Mouse (Mus musculus) gastrocnemius, postnatal 25 days (tissue): ENCODE data around the gene Dennd4c. TPM values are rescaled to one million over a fixed set of nuclear protein-coding genes. Genes with fewer than 3 reads are reported as not detected.

Experiments used
- DNase-seq: peaks from one replicate; pipeline ENCODE4 v3.0.0; 2022
- long read RNA-seq, 2 experiments: library from polyadenylated mRNA; stranded (forward); transcript quantifications; one replicate each; pipeline ENCODE4 v2.0.0; 2021
- total RNA-seq, 2 experiments: library from RNA; stranded (reverse); gene quantifications; 1 replicate in 1 of 2; 2 replicates in 1 of 2; pipeline ENCODE4 v1.2.3; 2021

The Dennd4c gene
- 10 to 100 TPM; 23.2 to 27.5 TPM for total RNA-seq
- long read RNA-seq, experiment 1, partial matches to known transcripts = 0 of 2 reads
- long read RNA-seq, experiment 1, other reads (novel, unspliced or antisense) = 2 of 2 reads
- long read RNA-seq, experiment 2, full-length matches to known transcripts = 1 of 5 reads
- long read RNA-seq, experiment 2, partial matches to known transcripts = 1 of 5 reads
- long read RNA-seq, experiment 2, other reads (novel, unspliced or antisense) = 3 of 5 reads

- DNase-seq = peak; percentile 96
Measured at GRCm38 (mm10) chr4:86748336-86749291, at the start of gene Dennd4c. Gene Dennd4c (plus strand): TSS chr4:86748555.

GRCm38 (mm10) chr4:86699161-86699865 is 49.0 kb upstream of the Dennd4c start:
- no peak for DNase-seq

- DNase-seq = no peak
Measured at GRCm38 (mm10) chr4:86708801-86709200, 39.6 kb upstream of the Dennd4c start.

DNA sequence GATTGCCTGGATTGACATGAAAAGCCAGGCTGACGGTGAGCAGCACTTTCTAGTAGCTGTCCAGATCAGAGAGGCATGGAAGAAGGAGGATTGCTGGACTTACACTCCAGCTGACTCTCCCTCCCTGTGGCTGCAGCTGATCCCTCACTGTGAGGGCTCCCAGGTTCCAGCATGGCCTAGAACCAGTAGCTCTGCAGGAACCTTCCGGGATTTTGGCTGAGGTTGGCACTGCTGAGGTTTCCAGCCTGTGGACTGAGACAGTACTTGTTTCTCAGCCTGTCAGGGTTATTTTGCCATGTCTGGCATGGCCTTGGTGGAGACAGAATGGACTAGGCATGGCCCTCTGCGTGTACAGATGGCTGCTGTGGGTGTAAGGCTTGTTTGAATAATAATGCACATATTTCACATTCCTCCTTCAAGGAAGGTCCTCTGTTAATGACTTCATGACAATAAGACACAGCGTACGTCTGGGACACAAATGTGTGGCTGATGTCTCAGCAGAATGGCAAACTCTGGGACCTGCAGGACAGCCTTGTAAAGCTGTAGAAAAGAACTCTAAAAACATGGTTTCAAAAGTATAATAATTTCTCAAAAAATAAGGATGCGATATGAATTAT is 38.2 kb upstream of the Dennd4c start:
- no peak for DNase-seq

DNA sequence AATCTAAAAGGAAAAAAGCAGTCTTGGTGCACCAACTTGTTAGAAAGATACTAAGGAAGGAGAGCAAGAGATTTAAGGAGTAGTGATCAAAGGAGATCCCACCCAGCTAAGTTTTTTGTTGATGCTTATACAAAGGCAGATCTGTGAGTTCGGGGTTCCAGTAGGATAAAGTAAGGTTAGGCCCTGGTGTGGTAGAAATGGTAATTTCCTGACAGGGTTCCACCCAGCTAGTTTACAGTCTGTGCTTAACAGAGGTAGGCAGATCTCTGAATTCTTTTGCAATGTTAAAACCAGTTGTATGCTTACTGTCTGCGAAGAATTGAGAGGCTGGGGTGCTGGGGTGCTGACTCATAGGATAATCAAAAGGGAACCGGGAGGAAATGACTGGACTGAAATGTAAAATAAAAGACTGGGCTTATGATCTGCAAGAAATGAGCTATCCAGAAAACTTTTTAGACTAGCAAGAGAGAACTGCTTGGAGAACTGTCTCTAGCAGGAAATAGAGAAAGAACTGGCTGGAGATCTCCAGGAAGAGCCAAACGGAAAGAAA is 37.6 kb upstream of the Dennd4c start:
- no peak for DNase-seq

DNA sequence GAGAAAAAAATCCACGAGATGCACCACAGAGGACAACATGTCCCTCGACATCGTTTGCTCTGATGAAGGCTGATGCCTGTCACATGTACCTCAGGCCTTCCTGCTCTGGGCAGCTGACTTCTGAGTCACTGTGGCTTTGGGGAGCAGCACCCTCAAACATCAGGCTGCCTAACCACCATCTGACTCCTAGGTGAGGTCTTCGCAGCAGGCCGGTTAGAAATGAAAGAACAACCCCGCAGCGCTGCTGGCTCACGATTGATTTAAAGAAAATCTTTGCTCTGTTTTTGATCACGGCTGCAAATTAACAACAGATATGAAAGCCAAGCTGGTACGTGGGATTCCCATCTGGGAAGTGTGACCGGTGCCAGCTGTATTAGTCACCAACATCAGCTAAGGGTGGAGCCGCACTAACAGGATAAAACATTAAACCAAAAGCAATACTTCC is 35.6 kb upstream of the Dennd4c start:
- peak; percentile 47 for DNase-seq

- no peak for DNase-seq
Measured at GRCm38 (mm10) chr4:86713518-86713917, 34.8 kb upstream of the Dennd4c start.

DNA sequence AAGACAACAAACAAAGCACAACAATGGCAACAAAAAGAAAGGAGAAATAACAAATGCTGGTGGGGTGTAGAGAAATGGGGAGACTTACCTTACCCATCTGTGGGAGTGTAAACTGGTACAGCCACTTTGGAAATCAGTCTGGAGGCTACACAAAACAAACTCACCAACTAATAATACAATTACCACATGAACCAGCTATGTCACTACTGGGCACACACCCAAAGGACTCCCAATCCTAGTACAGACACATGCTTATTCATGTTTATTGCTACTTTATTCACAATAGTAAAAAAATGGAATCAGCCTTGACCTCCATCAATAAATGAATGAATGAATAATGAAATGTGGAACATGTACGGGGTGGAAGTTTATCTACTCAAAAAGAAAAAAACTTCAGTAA is 33.0 kb upstream of the Dennd4c start:
- DNase-seq = no peak

- DNase-seq = no peak
Measured at GRCm38 (mm10) chr4:86717176-86717575, 31.2 kb upstream of the Dennd4c start.

- DNase-seq = no peak
Measured at GRCm38 (mm10) chr4:86718878-86719577, 29.3 kb upstream of the Dennd4c start.

GRCm38 (mm10) chr4:86721856-86722358 is 26.4 kb upstream of the Dennd4c start:
- DNase-seq = no peak

GRCm38 (mm10) chr4:86725175-86725574 is 23.2 kb upstream of the Dennd4c start:
- DNase-seq = no peak

- no peak for DNase-seq
Measured at GRCm38 (mm10) chr4:86726141-86726540, 22.2 kb upstream of the Dennd4c start.

DNA sequence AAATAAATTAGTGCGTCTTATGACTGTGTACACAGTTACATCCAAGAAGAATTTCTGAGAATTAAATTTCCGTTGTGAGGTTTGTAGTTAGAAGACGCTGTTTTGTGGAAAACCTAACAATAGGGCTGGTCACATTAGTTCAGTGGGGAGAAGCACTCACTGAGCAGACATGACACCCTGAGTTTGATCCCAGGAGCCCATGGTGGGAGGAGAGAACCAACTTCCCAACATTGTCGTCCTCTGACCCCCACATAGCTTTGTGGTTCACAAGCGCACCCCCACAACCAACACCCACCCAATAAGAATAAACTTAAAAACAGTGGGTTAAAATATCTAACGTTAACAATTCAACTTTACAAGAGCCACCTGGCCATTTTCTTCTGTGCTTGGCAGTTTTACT is 18.5 kb upstream of the Dennd4c start:
- no peak for DNase-seq

DNA sequence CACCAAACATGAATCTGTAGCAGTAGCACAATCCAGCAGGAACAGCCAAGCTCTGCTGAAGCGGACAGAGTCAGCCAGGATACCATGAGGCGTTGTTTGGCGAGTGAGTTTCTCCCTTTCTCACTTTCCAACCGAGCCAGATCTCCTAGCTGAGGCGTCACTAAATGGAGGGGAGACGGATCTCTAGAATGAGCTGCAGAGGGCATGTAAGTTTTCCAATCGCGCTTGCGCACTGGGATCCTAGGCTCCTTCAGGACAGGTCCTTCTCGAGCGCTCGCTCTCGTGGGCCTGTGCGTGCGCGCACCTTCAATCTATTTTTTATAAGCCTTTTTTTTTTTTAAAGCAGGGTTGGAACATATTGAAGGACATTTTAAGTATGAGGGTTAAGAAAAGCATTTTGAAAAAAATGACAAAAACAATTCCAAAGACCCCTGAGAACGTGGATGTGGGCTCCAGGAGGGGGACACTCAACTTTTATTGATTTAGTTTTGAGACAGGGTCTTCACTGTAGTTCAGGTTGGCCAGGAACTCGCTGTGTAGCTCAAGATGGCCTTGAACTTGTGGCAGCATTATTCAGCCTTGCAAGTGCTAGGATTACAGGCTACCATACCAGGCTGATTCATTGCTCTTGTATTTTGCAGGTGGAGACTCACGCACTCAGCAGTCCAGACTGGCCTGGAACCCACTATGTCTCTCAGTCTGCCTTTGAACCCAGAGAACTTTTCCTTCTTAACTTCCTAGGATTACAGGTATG is 14.1 kb upstream of the Dennd4c start:
- no peak for DNase-seq

- DNase-seq = no peak
Measured at GRCm38 (mm10) chr4:86739308-86739993, 8.9 kb upstream of the Dennd4c start.

GRCm38 (mm10) chr4:86749361-86749841 is 1.0 kb downstream of the Dennd4c start:
- DNase-seq = no peak

DNA sequence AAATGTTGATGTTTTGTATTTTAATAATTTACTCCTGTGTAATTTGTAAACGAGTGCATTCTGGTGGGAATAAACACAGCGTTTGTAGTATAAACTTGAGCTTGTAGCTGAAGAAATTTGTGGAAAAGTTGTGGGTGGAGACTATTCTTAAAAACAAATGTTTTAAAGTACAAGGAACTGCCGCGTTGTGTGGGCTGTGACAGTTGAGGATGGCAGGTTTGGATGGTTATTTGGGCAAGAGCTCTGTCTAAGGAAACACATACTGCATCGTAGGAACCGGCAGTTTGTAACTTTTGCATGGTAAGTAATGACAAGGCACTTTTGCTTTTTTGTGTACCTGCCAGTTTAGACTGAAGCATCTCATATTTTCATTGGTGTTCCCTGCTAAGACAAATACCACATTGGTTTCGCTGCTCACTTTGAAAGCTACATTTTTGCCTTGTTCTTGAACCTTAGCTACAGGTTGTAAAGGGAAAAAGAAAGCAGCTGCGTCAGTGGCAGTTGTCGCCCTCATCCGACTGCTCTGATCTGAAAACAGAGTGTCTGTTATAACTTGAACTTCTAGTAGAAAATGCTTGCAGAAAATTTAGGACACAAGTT is 2.1 kb downstream of the Dennd4c start:
- no peak for DNase-seq

GRCm38 (mm10) chr4:86764307-86764706 is 16.0 kb downstream of the Dennd4c start:
- no peak for DNase-seq
